Mouse (Mus musculus) C2C12 (cell line): Measurements from ENCODE around the gene Myo9b.

Source experiments
- CEBPB ChIP-seq: IDR thresholded peaks from one replicate; pipeline ENCODE4 v1.6.1; 2011; ENCODE audit warnings: low read depth, mild to moderate bottlenecking, control low read depth, moderate library complexity
- CTCF ChIP-seq: IDR thresholded peaks from one replicate; pipeline ENCODE4 v1.5.1; 2011; ENCODE audit not compliant: control insufficient read depth, insufficient read depth, insufficient read length
- FOSL1 ChIP-seq: IDR thresholded peaks from one replicate; pipeline ENCODE4 v1.8.0; 2011; ENCODE audit warnings: mild to moderate bottlenecking, low read length; ENCODE audit not compliant: poor library complexity, insufficient read depth, severe bottlenecking
- MAX ChIP-seq: IDR thresholded peaks from one replicate; pipeline ENCODE4 v1.6.1; 2011; ENCODE audit warnings: mild to moderate bottlenecking, control low read depth
- MYOD1 ChIP-seq: IDR thresholded peaks from one replicate; pipeline ENCODE4 v1.6.1; 2011; ENCODE audit warnings: low read depth; ENCODE audit not compliant: control insufficient read depth, insufficient read length
- MYOG ChIP-seq: IDR thresholded peaks from one replicate; pipeline ENCODE4 v1.6.1; 2011; ENCODE audit not compliant: control insufficient read depth, insufficient read length; ENCODE audit errors: extremely low read depth

- no peak for TF ChIP-seq CTCF
- TF ChIP-seq MYOD1 = no peak
- TF ChIP-seq MAX = no peak
- no peak for TF ChIP-seq MYOG
- TF ChIP-seq CEBPB = no peak
- no peak for TF ChIP-seq FOSL1
Observed at GRCm38 (mm10) chr8:71403107-71403885, 130.8 kb downstream of the Myo9b start.
